Mouse (Mus musculus): ENCODE results near the gene Rdh5. TPM values are rescaled to one million over a fixed set of nuclear protein-coding genes. Genes with fewer than 3 reads are reported as not detected.
A peak's percentile ranks its signal among the peaks of the same experiment; 100 is the strongest.

The Rdh5 gene
- polyA plus RNA-seq, 1 experiment from 2014 or later, result 8.1 TPM

DNA sequence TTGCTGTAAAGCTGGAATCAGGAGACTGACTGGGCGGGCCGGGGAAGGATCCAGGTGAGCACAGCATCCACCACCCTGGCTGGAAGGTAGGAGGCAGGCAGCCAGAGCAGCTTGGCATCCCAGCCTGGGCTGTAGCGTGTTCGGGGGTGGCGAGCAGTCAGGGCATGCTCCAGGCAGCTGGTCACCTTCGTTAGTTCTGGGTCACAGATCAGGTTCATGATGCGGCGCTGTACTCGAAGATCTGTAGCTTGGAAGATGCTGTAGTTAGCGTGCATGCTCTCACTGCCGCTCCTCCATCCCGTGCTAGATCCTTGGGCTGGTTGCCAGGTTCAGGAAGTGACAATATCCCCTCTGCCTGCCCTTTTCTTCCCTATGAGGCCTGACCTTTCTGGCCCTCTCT, 9.0 kb downstream of the Rdh5 start:
- Histone ChIP-seq H3K27me3 (ENCODE audit: control insufficient read depth, insufficient read depth, low read length) (no peaks in the 10 kb centered on the region), H3K9ac (ENCODE audit: low read length) (no peak overlapping the region), H3K4me2 (replicated peaks; ENCODE audit: low read depth) (no peak overlapping the region), H3K4me3 (ENCODE audit: low read depth, low read length) (no peak overlapping the region), H3K27ac (replicated peaks) (no peak overlapping the region), H3K4me1 (replicated peaks; ENCODE audit: control insufficient read depth, insufficient read depth) (no peaks in the 10 kb centered on the region), H3K9me3 (ENCODE audit: control insufficient read depth, low read length) (no peaks in the 10 kb centered on the region), H3K36me3 (ENCODE audit: control insufficient read depth, insufficient read depth, low read length) (peaks cover 16% of the 10 kb centered on the region)
- 89% methylated on average over 12 of the region's 12 CpGs for WGBS
- DNase-seq (ENCODE audit: low spot score) (no peak), ATAC-seq (ENCODE audit: low FRiP score, low TSS enrichment) (no peak)
- TF ChIP-seq CTCF (IDR thresholded peaks at IDR 0.05; ENCODE audit: low read depth) (no peak), EP300 (optimal IDR thresholded peaks at IDR 0.05) (no peak)

DNA sequence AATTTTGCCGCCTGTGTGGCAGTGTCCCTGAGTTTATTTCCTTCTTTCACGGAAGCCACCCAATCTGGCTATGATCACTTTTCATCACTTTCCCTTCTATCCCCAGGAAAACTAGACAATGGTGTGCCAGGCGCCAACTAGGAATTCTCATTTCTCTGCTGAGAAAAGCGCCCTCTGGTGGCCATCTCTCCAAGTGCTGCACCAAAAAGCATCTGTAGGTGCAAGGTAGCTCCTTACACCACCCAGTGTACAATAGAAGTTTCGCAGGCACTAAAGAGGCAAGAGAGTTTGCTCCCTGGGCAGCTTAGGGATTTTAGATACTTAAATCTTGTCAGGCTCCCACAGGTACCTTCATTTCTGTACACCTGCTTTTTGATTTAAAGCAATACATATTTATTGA, 9.5 kb downstream of the Rdh5 start:
- DNase-seq (ENCODE audit: low spot score), result peak; percentile 91
- Histone ChIP-seq H3K4me3 (ENCODE audit: low read depth, low read length) (no peak overlapping the region), H3K9ac (ENCODE audit: low read length) (no peak overlapping the region), H3K4me2 (replicated peaks; ENCODE audit: low read depth) (no peak overlapping the region), H3K9me3 (ENCODE audit: control insufficient read depth, low read length) (no peaks in the 10 kb centered on the region), H3K4me1 (replicated peaks; ENCODE audit: control insufficient read depth, insufficient read depth) (no peaks in the 10 kb centered on the region), H3K27me3 (ENCODE audit: control insufficient read depth, insufficient read depth, low read length) (no peaks in the 10 kb centered on the region), H3K36me3 (ENCODE audit: control insufficient read depth, insufficient read depth, low read length) (peaks cover 16% of the 10 kb centered on the region), H3K27ac (replicated peaks) (no peak overlapping the region)
- ATAC-seq (ENCODE audit: low FRiP score, low TSS enrichment), result peak; percentile 38; the same call in 1 of the 2 replicates
- TF ChIP-seq EP300 (optimal IDR thresholded peaks at IDR 0.05), result no peak
- TF ChIP-seq CTCF (IDR thresholded peaks at IDR 0.05; ENCODE audit: low read depth), result peak; percentile 98
- 5% methylated on average over 5 of the region's 5 CpGs for WGBS

DNA sequence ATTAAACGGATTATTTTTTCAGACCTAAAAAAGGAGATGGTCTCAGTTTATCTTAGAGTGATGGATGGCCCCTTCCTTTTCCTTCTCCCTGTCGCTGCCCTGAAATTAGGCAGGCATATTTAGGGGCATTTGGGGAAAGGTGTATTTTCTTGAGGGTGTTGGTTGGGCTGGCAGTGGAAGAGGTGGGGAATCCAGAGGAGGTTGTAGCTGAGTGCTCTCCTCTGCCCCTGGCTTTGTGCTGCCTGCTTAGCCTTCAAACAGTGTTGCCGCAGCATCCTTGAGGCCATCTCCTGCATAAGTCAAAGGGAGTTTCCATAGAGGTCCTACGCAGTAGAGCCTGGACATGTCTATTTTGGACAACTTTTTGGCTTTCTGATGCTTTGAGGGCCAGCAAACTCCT, 9.9 kb downstream of the Rdh5 start:
- no peak overlapping the region for H3K9ac ChIP-seq (ENCODE audit: low read length)
- 68% methylated on average over 4 of the region's 4 CpGs for WGBS
- H3K4me2 ChIP-seq (replicated peaks; ENCODE audit: low read depth), result no peak overlapping the region
- H3K4me1 ChIP-seq (replicated peaks; ENCODE audit: control insufficient read depth, insufficient read depth), result no peaks in the 10 kb centered on the region
- TF ChIP-seq EP300 (optimal IDR thresholded peaks at IDR 0.05) (no peak), CTCF (IDR thresholded peaks at IDR 0.05; ENCODE audit: low read depth) (no peak)
- ATAC-seq (ENCODE audit: low FRiP score, low TSS enrichment) (no peak), DNase-seq (ENCODE audit: low spot score) (no peak)
- no peaks in the 10 kb centered on the region for H3K9me3 ChIP-seq (ENCODE audit: control insufficient read depth, low read length)
- H3K36me3 ChIP-seq (ENCODE audit: control insufficient read depth, insufficient read depth, low read length), result peaks cover 15% of the 10 kb centered on the region
- no peaks in the 10 kb centered on the region for H3K27me3 ChIP-seq (ENCODE audit: control insufficient read depth, insufficient read depth, low read length)
- no peak overlapping the region for H3K27ac ChIP-seq (replicated peaks)
- H3K4me3 ChIP-seq (ENCODE audit: low read depth, low read length), result no peak overlapping the region

DNA sequence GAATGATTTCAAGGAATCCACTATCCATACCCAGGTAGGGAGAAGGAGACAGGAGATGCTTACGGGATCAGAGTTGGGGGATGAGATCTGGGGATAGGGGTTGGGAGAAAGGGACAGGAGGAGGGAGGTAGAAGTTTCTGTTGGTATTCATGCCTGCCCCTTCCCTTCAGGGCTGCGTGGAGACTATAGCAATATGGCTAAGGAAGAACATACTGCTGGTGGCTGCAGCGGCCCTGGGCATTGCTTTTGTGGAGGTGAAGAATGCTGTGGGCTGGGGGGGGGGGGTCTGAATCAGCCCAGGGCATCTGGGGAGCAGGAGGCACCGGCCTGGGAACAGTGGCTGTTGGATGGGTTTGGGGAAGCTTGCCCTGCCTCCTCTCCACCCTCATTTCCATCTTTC, 10.4 kb downstream of the Rdh5 start:
- TF ChIP-seq CTCF (IDR thresholded peaks at IDR 0.05; ENCODE audit: low read depth), result no peak
- no peak for TF ChIP-seq EP300 (optimal IDR thresholded peaks at IDR 0.05)
- 85% methylated on average over 4 of the region's 4 CpGs for WGBS
- Histone ChIP-seq H3K36me3 (ENCODE audit: control insufficient read depth, insufficient read depth, low read length) (peaks cover 11% of the 10 kb centered on the region), H3K4me2 (replicated peaks; ENCODE audit: low read depth) (no peak overlapping the region), H3K9me3 (ENCODE audit: control insufficient read depth, low read length) (no peaks in the 10 kb centered on the region), H3K4me1 (replicated peaks; ENCODE audit: control insufficient read depth, insufficient read depth) (no peaks in the 10 kb centered on the region), H3K9ac (ENCODE audit: low read length) (no peak overlapping the region), H3K4me3 (ENCODE audit: low read depth, low read length) (no peak overlapping the region), H3K27me3 (ENCODE audit: control insufficient read depth, insufficient read depth, low read length) (no peaks in the 10 kb centered on the region), H3K27ac (replicated peaks) (no peak overlapping the region)
- ATAC-seq (ENCODE audit: low FRiP score, low TSS enrichment) (no peak), DNase-seq (ENCODE audit: low spot score) (no peak)

DNA sequence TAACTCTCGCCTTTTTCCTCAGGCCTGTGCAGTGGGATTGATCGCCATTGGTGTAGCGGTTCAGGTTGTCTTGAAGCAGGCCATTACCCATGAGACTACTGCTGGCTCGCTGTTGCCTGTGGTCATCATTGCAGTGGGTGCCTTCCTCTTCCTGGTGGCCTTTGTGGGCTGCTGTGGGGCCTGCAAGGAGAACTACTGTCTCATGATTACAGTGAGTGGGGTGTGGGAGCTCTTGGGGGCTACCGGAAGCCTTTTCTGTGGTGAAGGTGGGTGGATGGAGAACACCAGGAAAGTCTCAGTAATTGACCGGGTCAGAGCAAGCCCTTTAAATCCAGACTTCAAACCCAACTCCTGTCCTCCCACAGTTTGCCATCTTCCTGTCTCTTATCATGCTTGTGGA, 11.3 kb downstream of the Rdh5 start:
- H3K27ac ChIP-seq (replicated peaks), result 0 out of 2 replicates have a peak overlapping the region, but pooled peaks have one; percentile 13
- DNase-seq (ENCODE audit: low spot score) (no peak), ATAC-seq (ENCODE audit: low FRiP score, low TSS enrichment) (no peak)
- no peaks in the 10 kb centered on the region for H3K4me1 ChIP-seq (replicated peaks; ENCODE audit: control insufficient read depth, insufficient read depth)
- no peak overlapping the region for H3K4me3 ChIP-seq (ENCODE audit: low read depth, low read length)
- H3K4me2 ChIP-seq (replicated peaks; ENCODE audit: low read depth), result peak overlapping the region; percentile 72
- H3K27me3 ChIP-seq (ENCODE audit: control insufficient read depth, insufficient read depth, low read length), result no peaks in the 10 kb centered on the region
- TF ChIP-seq CTCF (IDR thresholded peaks at IDR 0.05; ENCODE audit: low read depth) (no peak), EP300 (optimal IDR thresholded peaks at IDR 0.05) (no peak)
- H3K9me3 ChIP-seq (ENCODE audit: control insufficient read depth, low read length), result no peaks in the 10 kb centered on the region
- H3K36me3 ChIP-seq (ENCODE audit: control insufficient read depth, insufficient read depth, low read length), result peaks cover 4% of the 10 kb centered on the region; the same call in 1 of the 2 replicates
- WGBS, result 85% methylated on average over 6 of the region's 6 CpGs
- H3K9ac ChIP-seq (ENCODE audit: low read length), result no peak overlapping the region

DNA sequence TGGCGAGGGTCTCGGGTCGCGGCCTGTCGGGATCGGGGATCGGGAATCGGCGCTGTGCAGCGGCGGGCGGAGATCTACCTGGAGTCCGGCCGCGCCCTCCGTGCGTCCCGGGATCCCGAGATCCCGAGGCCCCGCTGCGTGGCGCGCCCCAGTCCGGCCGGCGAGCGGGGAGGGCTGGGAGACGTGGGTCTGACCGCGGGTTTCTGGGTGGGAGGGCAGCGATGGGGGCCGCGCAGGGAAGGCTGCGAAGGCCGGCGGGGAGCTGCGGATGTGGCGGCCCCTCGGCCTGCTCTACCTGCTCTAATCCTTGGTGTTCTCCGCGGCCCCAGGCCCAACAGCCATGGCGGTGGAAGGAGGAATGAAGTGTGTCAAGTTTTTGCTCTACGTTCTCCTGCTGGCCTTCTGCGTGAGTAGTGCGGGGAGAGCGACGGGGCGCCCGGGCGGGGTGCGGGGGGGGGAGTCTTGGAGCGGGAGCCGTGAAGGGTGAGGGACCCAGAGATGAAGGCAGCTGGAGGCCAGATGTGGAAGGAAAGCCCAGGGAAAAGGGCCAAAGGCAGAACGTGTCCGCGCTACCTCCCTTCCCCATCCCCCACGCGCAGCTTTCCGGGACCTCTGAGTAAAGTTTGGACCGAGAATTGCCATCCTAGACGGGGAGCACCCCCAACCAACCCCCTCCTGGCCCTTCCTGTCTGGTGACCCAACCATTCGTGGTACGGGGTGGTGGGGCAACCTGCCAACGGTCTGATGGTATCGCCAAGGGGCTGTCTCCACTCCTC, 12.4 kb downstream of the Rdh5 start:
- DNase-seq (ENCODE audit: low spot score) (peak; percentile 65), ATAC-seq (ENCODE audit: low FRiP score, low TSS enrichment) (peak; percentile 28)
- peak overlapping the region; percentile 92 for H3K4me3 ChIP-seq (ENCODE audit: low read depth, low read length)
- H3K27ac ChIP-seq (replicated peaks), result peak overlapping the region; percentile 97
- no peaks in the 10 kb centered on the region for H3K27me3 ChIP-seq (ENCODE audit: control insufficient read depth, insufficient read depth, low read length)
- H3K4me2 ChIP-seq (replicated peaks; ENCODE audit: low read depth), result peak overlapping the region; percentile 72
- 2% methylated on average over 53 of the region's 66 CpGs for WGBS
- peak overlapping the region; percentile 97 for H3K9ac ChIP-seq (ENCODE audit: low read length)
- TF ChIP-seq EP300 (optimal IDR thresholded peaks at IDR 0.05) (no peak), CTCF (IDR thresholded peaks at IDR 0.05; ENCODE audit: low read depth) (no peak)
- H3K4me1 ChIP-seq (replicated peaks; ENCODE audit: control insufficient read depth, insufficient read depth), result no peaks in the 10 kb centered on the region
- no peaks in the 10 kb centered on the region for H3K9me3 ChIP-seq (ENCODE audit: control insufficient read depth, low read length)
- peaks cover 4% of the 10 kb centered on the region; the same call in 1 of the 2 replicates for H3K36me3 ChIP-seq (ENCODE audit: control insufficient read depth, insufficient read depth, low read length)
